Mouse (Mus musculus) heart, postnatal 0 days (tissue): ENCODE results near the gene Cd79b.

Experiments
- CTCF ChIP-seq: IDR thresholded peaks from 2 replicates; pipeline ENCODE4 v1.5.1; 2016; ENCODE audit warnings: antibody characterized with exemption, control low read depth, low read depth
- EP300 ChIP-seq: IDR thresholded peaks from 2 replicates; pipeline ENCODE4 v1.6.1; 2016; ENCODE audit warnings: antibody characterized with exemption, low read depth

- no peak for TF ChIP-seq CTCF
- no peak for TF ChIP-seq EP300
These were observed 40.2 kb downstream of the Cd79b start for GRCm38 (mm10) chr11:106274374-106274773.
